ENCODE assay signal across 9 mouse cellular contexts in the genomic region with DNA sequence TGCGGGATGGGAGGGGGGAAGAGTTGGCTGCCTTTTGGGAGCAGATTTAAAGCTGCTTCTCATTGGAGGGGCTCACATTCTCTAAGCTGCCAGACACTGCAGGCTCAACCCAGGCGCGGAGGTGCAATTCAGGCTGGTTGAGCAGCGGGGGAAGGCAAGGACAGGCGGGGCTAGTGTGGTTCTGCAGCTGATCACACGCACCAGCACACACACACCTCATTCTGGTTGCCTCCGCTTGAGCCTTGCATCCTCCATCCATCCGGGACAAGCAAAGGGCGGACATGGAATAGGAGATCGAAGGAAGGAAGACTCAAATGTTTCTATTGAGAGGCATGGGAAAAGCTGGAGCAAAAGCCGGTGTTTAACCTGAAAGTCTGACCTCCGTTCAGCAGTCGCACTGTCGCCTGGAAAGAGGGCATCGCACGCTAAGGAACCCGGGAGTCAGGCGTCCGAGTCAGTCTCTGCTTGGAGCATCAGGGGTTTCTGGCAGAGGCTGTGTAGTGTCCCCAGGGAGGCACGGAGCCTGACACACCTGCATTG. TPM values are rescaled to one million over a fixed set of nuclear protein-coding genes. Genes with fewer than 3 reads are reported as not detected.
DNase-seq lines count a peak whose midpoint lies in the region; ATAC-seq and TF ChIP-seq lines count a peak whose summit lies in the region.
"Had no signal": no experiment of that assay in that cellular context is flagged by ENCODE, and none has a peak within 500 bp of the region (broad histone marks: within the 10 kb centered on the region; RNA-seq: fewer than 3 reads in every experiment).

A gene (plus strand): TSS at position 250 of the 540 bp plus-strand sequence.

- no peak for TF ChIP-seq CTCF in liver, postnatal 0 days (IDR thresholded peaks at IDR 0.05; ENCODE audit: low read depth)

- H3K4me3 ChIP-seq in liver, postnatal 0 days (ENCODE audit: low read depth, low read length), result no peak within 1 kb of the TSS
- H3K4me3 ChIP-seq in embryonic facial prominence, embryonic 12.5 days, result peak within 1 kb of the TSS; percentile 49
- peak within 1 kb of the TSS; percentile 61 for H3K4me3 ChIP-seq in heart, embryonic 15.5 days
- peak within 1 kb of the TSS; percentile 58 for H3K4me3 ChIP-seq in midbrain, embryonic 15.5 days

- no peaks in the 10 kb centered on the region for H3K4me1 ChIP-seq in liver, postnatal 0 days (ENCODE audit: insufficient read depth)
- H3K4me1 ChIP-seq in embryonic facial prominence, embryonic 12.5 days, result peaks cover 15% of the 10 kb centered on the region
- peaks cover 26% of the 10 kb centered on the region for H3K4me1 ChIP-seq in heart, embryonic 15.5 days (replicated peaks)
- peaks cover 21% of the 10 kb centered on the region for H3K4me1 ChIP-seq in midbrain, embryonic 15.5 days

- no peaks in the 10 kb centered on the region for H3K36me3 ChIP-seq in liver, postnatal 0 days (replicated peaks; ENCODE audit: insufficient read depth, low read length)
- H3K36me3 ChIP-seq in embryonic facial prominence, embryonic 12.5 days, result no peaks in the 10 kb centered on the region
- no peaks in the 10 kb centered on the region for H3K36me3 ChIP-seq in heart, embryonic 15.5 days
- H3K36me3 ChIP-seq in midbrain, embryonic 15.5 days (replicated peaks), result no peaks in the 10 kb centered on the region

- no peaks in the 10 kb centered on the region for H3K9me3 ChIP-seq in liver, postnatal 0 days (ENCODE audit: low read length)
- no peaks in the 10 kb centered on the region for H3K9me3 ChIP-seq in embryonic facial prominence, embryonic 12.5 days
- H3K9me3 ChIP-seq in heart, embryonic 15.5 days (replicated peaks), result no peaks in the 10 kb centered on the region
- H3K9me3 ChIP-seq in midbrain, embryonic 15.5 days, result no peaks in the 10 kb centered on the region

- no peak within 1 kb of the TSS for H3K27ac ChIP-seq in liver, postnatal 0 days (ENCODE audit: low read depth)
- no peak within 1 kb of the TSS for H3K27ac ChIP-seq in embryonic facial prominence, embryonic 12.5 days
- peak within 1 kb of the TSS; percentile 39 for H3K27ac ChIP-seq in heart, embryonic 15.5 days
- H3K27ac ChIP-seq in midbrain, embryonic 15.5 days, result peak within 1 kb of the TSS; percentile 55

- no peak within 1 kb of the TSS for H3K9ac ChIP-seq in liver, postnatal 0 days (replicated peaks)
- peak within 1 kb of the TSS; percentile 36; the same call in 1 of the 2 replicates for H3K9ac ChIP-seq in embryonic facial prominence, embryonic 12.5 days
- H3K9ac ChIP-seq in heart, embryonic 15.5 days, result peak within 1 kb of the TSS; percentile 58
- peak within 1 kb of the TSS; percentile 67 for H3K9ac ChIP-seq in midbrain, embryonic 15.5 days

- H3K27me3 ChIP-seq in liver, postnatal 0 days (ENCODE audit: insufficient read depth, low read length), result peaks cover 27% of the 10 kb centered on the region; the same call in 1 of the 2 replicates
- peaks cover 38% of the 10 kb centered on the region for H3K27me3 ChIP-seq in embryonic facial prominence, embryonic 12.5 days
- H3K27me3 ChIP-seq in heart, embryonic 15.5 days, result peaks cover 19% of the 10 kb centered on the region; the same call in 1 of the 2 replicates
- H3K27me3 ChIP-seq in midbrain, embryonic 15.5 days (replicated peaks), result no peaks in the 10 kb centered on the region

- no peak within 1 kb of the TSS for H3K4me2 ChIP-seq in liver, postnatal 0 days (ENCODE audit: low read depth, low read length)
- peak within 1 kb of the TSS; percentile 86 for H3K4me2 ChIP-seq in embryonic facial prominence, embryonic 12.5 days (replicated peaks)
- peak within 1 kb of the TSS; percentile 86 for H3K4me2 ChIP-seq in heart, embryonic 15.5 days
- peak within 1 kb of the TSS; percentile 82 for H3K4me2 ChIP-seq in midbrain, embryonic 15.5 days

- no peak for ATAC-seq in liver, postnatal 0 days
- no peak for ATAC-seq in embryonic facial prominence, embryonic 12.5 days (ENCODE audit: insufficient number of reproducible peaks, insufficient read depth, low FRiP score, low TSS enrichment)
- peak; percentile 51; the same call in 1 of the 2 replicates for ATAC-seq in heart, embryonic 15.5 days (replicated peaks; ENCODE audit: insufficient number of reproducible peaks, insufficient read depth, low FRiP score, low read depth)
- ATAC-seq in midbrain, embryonic 15.5 days (replicated peaks), result peak; percentile 88
- ATAC-seq in inflammation-experienced regulatory T-cells, adult 6 months, result no peak

- TF ChIP-seq EP300 in liver, postnatal 0 days (IDR thresholded peaks at IDR 0.05; ENCODE audit: low read depth), result no peak

- WGBS in liver, postnatal 0 days (ENCODE audit: insufficient replicate concordance), result 4% methylated on average over 20 of the region's 20 CpGs
- 1% methylated on average over 20 of the region's 20 CpGs for WGBS in embryonic facial prominence, embryonic 12.5 days
- WGBS in heart, embryonic 15.5 days, result under 1% methylated on average over 20 of the region's 20 CpGs
- WGBS in midbrain, embryonic 15.5 days, result under 1% methylated on average over 20 of the region's 20 CpGs

- peak; percentile 2 for DNase-seq in liver
- no peak for DNase-seq in liver, postnatal 0 days
- DNase-seq in layer of hippocampus, postnatal 25 days (ENCODE audit: extremely low spot score in 1 of 2, low spot score in 1 of 2), result peak; percentile 49 to 56
- no peak for DNase-seq in urinary bladder, adult 2 months (ENCODE audit: low spot score)

RNA-seq across cellular contexts. Expression of the gene that starts here (rescaled TPM):
- polyA plus RNA-seq in liver, postnatal 0 days (2015; fragmentation: Nextera tagmentation; extraction: Ambion mirVana), result not detected in 2 replicates
- polyA plus RNA-seq in embryonic facial prominence, embryonic 12.5 days (2016; fragmentation: Nextera tagmentation; extraction: Ambion mirVana), result 0.70 and 0.85 TPM in 2 replicates
- 5.6 and 5.8 TPM in 2 replicates for polyA plus RNA-seq in heart, embryonic 15.5 days (2015; fragmentation: Nextera tagmentation; extraction: Ambion mirVana)
- total RNA-seq in layer of hippocampus, postnatal 25 days (2021), result 100 to 1,000 TPM in 1 of 2 experiments, 10 to 100 TPM in 1; 97.3 to 116 TPM
- 4.7 and 5.2 TPM in 2 replicates for polyA plus RNA-seq in midbrain, embryonic 15.5 days (2015; fragmentation: Nextera tagmentation; extraction: Ambion mirVana)
- polyA plus RNA-seq in urinary bladder, adult 2 months (2012; rRNA removed), result 0.01 TPM in 1 of 2 replicates, not detected in the other
- not detected for polyA plus RNA-seq in inflammation-experienced regulatory T-cells, adult 6 months (2017; shearing (Covaris generic))
- polyA plus RNA-seq: testis, adult 2 months had no signal

Comparison
In these comparisons a context has a peak if more than half of its experiments do, and no peak if none do; other contexts are left out.
1. DNase-seq: peak in liver (single experiment) and layer of hippocampus, postnatal 25 days (2 of 2); none in liver, postnatal 0 days (single experiment) and urinary bladder, adult 2 months (single experiment).
2. ATAC-seq: peak in heart, embryonic 15.5 days (single experiment) and midbrain, embryonic 15.5 days (single experiment); none in liver, postnatal 0 days (single experiment), embryonic facial prominence, embryonic 12.5 days (single experiment) and inflammation-experienced regulatory T-cells, adult 6 months (single experiment).
3. H3K27ac ChIP-seq: peak in heart, embryonic 15.5 days (single experiment) and midbrain, embryonic 15.5 days (single experiment); none in liver, postnatal 0 days (single experiment) and embryonic facial prominence, embryonic 12.5 days (single experiment).